Mouse (Mus musculus): ENCODE data around the gene Ydjc.
"Not testable (repeated sequence)": the region's sequence is repeated elsewhere in the genome, so short reads cannot be mapped to it uniquely, and the experiment has no call there.

Gene Ydjc

DNA sequence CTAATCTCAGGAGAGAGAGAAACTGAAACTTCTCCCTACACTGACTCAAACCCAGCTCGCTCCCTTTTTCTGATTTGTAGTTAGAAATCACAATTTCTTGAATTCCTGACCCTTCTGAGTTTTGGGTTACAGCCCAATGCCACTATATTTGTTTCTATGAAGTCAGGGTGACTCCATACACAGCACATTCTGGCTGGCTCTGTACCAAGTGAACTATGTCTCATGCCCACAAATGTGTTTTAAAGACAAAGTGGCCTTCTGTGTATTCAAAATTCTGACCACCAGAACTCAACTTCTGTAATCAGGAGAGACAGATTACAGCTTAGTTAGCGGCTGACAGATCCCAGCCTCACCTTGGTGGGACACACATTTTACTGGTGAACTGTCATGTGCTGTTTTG is 9.9 kb downstream of the Ydjc start:
- DNase-seq: peak; percentile 27

DNA sequence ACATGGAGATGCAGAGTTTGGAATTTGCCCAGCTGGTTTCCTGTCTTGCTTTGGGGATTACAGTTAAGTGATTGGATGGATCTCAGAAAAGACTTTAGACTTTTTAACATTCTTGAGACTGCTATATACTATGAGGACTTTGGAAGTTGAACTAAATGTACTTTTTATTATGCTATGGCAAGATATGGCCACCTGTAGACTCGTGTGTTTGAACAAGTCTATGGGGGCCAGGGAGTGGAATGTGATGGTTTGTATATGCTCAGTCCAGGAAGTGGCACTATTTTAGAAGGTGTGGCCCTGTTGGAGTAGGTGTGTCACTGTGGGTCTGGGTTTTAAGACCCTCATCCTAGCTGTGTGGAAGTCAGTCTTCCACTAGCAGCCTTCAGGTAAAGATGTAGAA is 21.1 kb downstream of the Ydjc start:
- not testable (repeated sequence) for DNase-seq

DNA sequence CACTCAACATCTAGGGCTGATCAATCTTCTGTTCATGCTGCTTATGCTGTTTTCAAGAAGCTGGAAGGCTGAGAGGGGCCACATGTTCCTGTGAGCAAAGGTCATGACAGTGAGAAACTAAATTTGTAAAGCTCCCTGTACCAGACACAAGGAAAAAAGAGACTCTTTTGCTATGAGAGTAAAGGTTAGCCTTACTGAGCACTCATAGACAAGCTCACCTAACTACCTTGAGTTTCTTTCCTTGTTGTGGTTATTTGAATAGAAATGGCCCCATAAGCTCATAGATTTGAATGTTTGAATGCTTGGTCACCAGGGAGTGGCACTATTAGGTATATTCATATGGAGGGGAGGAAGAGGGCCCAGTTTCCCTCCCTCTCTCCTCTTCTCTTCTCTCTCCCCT is 22.8 kb downstream of the Ydjc start:
- DNase-seq: no peak

DNA sequence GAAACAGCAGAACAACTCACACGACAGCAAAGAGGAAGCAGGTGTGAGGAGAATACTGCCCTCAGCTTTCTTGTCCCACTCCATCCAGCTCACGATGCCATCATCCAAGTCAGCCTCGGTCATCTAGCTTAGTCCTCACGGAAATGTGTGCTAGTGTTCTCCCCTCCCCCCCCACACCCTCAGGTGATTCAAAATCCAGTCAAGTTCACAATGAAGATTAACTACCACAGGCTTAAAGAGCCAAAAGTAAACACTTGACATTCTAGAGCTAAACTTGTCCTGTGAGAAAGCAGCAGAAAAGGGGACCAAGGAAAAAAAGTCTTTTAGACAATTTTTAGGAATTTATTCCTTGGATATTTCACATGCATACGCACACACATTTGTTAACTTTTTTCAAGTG is 23.6 kb downstream of the Ydjc start:
- DNase-seq: no peak

DNA sequence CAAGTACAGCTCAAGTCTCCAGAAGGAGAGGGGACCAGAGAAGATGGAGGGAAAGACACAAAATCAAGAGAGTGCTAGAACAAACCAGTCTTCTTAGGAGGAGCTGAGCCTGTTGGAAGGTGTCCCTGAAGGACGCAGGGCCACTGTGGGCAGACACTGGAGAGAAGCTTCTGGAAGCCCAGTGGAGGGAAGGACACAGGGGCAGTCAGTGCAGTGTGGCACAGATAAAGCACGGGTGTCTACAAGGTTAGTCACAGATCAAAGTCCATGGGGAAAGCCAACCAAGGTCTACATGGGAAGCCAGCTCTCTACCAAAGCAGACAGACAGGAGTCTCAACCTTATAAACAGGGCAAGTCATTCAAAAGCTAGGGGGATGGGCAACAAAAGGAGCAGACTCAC is 31.3 kb downstream of the Ydjc start:
- DNase-seq: no peak

DNA sequence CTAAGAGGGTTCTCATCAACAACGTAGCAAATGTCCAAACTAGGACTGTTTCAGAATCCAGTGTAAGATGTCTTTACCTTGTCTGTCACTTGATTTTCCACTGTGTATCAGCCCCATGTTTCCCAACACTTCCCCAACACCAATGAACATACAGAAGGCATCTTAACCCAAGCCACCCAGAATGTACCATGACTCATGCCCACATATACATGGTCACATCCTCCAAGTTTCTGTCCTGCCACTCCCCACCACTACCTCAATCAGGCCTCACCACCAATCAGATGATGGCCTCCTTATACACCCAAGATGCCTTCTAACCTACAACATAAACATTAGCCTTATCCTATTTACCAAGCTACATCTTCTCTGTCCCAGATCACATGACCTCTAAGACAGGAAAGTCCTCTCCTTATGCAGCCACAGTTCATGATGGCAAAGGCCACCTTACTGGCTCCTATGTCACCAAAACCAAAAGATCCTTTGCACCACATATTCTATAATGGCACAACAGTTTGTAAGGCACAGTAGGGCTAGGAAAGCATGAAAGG is 33.3 kb downstream of the Ydjc start:
- no peak for DNase-seq

DNA sequence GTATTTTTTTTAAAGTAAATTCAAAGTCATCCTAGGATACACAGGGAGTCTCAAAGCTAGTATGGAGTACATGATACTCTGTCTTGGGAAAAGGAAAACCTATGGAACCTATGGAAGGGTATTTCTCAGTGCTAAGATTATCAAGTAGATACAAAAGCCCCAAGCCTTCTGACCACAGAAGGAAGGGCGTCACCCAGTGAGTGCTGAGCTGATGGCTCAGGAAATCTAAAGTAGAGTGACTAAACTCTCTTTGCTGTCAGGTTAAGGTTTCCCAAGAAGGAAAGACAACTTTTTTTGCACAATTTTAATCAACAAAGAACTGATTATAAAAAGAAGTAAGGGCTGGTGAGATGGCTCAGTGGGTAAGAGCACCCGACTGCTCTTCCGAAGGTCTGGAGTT is 35.3 kb downstream of the Ydjc start:
- no peak for DNase-seq

DNA sequence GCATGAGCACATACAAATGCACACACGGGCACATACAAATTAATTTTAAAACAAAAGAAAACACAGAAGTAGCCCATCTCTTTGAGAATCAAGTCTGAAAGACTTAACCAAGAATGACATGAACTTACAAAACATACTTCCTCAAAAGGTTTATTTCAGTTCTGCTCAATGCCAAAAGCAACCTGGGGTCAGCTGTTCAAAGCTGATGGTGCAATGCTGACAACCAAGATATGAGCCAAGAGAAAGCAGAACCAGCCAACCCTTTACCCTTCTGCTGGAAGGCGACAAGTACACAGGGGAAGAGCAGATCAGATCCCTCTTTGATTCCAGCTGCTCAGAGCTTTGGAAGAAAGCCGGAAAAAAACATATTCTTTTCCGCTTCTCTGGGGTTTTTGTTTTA is 37.0 kb downstream of the Ydjc start:
- DNase-seq: no peak

DNA sequence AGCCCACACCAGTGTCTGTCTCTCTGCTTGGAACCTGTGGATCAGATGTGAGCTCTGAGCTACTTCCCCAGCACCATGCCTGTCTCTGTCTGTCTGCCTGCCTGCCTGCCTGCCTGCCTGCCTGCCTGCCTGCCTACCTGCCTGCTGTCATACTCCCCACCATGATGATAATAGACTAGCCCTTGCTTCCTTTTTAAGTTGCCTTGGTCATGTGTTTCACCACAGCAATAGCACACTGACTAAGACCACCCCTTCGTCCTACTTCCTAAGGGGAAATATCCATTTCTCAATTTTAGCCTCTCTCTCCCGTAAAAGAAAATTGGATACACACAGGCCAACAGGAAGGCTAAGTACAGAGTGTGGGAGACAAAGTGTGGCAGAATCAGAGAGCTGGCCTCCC is 37.7 kb downstream of the Ydjc start:
- no peak for DNase-seq

DNA sequence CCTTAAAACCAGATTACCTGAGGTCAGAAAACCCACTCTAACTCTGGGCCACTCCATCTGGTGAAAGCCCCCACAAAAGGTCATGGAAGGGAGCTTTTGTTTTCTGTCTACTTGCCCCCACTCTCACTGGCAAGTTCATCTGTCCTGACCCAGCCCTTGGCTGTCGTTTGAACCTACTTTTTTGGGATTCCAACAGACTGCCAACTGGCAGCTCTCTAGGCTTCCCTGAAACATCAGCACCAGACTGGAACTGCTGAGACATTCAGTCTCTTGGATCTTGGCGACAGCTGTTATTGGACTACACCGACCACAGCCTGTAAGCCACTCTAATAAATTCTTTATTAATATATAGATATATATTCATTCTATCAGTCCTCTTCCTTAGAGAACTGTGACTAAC is 38.6 kb downstream of the Ydjc start:
- no peak for DNase-seq

DNA sequence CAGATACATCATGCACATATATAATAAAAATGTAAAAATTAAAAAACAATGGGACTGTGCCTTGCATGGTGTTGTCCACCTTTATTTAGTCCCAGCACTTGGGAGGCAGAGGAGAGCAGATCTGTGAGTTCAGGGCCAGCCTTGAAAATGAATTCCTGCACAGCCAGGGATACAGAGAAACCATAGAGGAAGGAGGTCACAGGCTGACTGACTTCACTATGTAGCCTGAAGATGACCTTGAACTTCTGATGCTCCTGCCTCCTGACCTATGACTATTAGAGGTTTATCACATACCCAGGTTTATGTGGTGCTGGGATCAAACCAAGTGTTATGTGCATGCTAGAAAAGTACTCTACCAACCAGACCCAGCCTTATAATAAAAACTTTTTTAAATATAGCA is 41.1 kb downstream of the Ydjc start:
- no peak for DNase-seq

DNA sequence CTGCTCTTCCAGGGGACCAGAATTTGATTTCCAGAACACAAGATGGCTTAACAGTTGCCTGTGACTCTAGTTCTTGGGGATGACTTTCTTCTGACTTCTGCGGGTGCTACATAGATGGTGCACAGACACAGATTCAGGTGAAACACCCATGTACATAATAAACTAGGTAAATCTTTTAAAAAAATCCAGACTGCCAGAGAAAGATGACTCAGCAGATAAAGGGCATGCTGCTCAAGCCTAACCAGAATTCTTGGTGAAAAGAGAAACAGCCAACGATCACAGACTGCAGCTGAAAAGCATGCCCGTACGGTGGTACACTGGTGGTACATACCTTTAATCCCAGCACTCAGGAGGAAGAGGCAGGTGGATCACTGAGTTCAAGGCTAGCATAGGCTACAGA is 49.4 kb downstream of the Ydjc start:
- no peak for DNase-seq

DNA sequence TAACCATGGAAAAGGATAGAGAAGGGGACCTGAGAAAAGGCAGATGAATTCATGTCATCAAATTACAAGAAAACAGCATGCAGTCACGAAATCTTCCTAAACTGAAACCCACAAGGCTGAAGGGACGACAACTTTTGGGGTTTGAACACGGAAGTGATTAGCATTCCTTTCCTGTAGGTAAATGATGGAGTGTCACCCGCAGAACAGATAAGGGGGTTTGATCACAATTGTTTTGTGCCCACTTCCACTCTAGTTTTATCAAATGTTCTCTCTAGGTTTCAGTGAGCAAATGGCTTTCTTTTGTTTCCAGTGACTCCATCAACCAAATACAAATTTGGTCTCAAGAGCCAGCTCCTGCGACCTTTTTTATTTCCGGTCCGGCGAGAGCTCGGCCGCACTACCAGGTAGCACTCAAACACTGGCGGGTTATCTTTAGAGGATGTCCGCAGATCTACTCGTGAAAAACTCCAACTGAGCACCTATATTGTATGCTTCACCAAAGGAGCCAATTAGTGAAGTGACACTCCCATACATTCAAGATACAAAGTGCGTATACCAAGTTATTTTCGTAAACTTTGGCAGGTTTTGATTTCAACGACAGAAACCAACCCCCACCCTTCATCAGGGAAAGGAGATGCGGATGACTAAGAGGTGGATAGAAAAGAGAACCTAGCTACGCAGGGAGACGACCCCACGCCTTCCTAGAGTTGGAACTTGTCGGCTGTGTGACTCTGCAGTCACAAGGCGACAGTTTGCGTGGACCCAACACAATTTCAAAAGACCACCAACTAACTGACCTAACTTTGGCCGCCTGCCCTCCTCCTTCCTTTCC is 55.9 kb downstream of the Ydjc start:
- no peak for DNase-seq

DNA sequence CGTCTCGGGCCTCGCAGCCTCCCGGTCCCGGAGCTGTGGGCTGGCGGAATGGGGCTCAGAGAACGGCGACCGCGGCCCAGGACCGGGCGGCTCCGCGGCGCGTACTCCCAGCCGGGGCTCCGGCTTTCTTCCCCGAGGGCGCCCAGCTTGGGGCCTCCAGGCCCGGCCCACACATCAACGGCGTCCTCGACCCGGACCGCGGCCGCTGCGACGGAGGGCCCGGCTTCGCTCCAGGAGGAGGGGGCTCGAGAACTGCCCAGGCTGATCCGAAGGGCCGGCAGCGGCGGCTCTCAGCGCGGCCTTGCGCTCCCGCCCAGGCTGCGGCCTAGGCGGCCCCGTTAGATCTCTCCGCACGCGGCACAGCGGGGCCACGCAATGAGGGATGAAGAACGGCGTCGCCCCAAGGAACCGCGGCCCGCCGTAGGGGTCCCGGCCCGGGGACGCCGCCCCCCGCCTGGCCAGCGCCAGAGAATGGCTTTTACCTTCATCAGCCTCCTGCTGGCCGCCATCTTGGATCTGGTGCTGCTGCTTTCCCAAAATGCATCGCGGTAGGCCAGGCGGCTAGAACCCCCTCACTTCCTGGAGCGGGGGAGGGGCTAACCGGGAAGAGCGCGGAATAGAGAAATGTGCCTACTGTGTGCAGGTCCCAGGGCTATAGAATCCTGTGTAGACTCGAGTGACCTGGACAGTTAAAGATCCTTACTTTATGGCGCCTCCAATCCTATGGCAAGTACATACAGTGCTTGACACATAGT is 56.7 kb downstream of the Ydjc start:
- peak; percentile 91 for DNase-seq

DNA sequence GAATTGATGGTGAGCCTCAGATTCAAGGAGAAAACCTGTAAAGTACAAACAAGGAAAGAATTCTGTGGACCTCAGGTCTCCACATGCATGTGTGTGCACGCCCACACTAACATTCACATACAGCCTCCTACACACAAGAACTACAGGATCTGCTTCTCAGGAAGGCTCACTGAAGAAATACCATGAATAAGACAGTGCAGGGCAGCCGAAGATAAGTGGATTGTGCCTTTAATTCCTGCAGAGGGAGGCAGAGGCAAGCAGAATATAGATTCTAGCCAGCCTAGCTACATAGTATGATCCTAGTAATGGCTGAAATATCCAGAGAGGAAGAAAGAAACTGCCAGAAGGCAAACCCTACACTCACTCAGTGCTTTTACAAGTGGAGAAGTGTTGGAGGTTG is 57.6 kb downstream of the Ydjc start:
- DNase-seq: no peak

DNA sequence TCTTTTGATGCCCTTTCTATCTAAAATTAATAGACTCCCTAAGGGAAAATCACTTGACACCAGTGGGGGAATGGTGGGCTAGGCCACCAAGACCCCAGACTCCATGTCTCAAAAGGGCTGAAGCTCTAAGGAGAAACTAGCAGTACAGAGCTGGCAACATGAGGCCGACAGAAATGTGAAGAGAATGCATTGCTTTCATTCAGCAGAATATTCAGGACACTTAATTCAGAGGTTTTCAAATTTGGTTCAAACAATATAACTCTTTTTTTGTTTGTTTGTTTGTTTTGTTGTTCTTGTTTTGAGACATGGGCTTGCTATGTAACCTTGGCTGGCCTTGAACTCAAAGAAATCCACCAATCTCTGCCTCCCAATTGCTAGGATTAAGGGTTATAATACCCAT is 58.1 kb downstream of the Ydjc start, which contains the start of gene Ube2l3:
Gene Ube2l3, minus strand, starts transcription at position 101 of the 400 bp plus-strand sequence.
- no peak for DNase-seq

DNA sequence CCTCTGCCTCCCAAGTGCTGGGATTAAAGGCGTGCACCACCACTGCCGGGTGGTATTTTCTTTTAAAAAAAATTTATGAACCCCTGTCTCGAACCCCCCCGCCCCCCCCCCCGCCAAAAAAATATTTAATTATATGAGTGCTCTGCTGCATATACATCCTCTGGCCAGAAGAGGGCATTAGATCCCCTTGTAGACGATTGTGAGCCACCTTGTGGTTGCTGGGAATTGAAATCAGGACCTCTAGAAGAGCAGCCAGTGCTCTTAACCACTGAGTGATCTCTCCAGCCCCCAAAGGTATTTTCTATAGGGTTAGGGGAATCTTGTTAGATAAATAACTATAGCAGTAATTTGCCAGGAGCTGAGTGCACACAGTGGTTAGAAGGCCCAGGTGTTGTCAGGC is 60.6 kb downstream of the Ydjc start:
- DNase-seq: peak; percentile 48

DNA sequence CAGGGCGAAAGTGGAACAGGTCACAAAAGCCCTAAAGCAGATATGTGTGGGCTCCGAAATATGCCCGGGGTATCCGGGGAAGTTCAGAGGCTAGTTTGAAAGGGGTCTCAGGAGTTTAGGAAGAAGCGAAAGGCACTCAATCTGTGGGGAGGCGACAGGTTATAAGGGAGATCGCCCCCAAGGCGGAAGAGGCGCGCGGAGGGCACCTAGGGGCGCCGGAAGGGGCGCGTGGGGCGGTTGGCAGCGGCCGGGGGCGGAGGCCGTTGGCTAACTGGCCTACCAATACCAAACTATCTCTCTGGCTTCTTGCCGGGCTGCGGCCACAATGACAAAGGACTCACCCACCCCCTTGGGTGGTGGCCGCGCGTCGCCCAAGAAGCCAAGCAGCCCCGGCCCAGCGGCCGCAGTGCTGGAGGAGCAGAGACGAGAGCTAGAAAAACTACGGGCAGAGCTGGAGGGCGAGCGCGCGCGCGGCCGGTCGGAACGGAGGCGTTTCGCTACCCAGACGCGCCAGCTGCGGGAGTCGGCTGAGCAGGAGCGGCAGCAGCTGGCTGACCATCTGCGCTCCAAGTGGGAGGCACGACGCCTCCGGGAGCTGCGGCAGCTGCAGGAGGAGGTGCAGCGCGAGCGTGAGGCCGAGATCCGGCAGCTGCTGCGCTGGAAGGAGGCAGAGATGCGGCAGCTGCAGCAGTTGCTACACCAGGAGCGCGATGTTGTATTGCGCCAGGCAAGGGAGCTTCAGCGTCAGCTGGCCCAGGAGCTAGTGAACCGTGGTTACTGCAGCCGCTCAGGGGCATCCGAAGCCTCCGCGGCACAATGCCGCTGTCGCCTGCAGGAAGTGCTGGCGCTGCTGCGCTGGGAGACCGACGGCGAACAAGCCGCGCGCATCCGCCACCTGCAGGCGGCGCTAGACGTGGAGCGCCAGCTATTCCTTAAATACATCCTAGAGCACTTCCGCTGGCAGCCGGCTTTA is 64.3 kb downstream of the Ydjc start, which contains the start of gene Rimbp3:
Gene Rimbp3, plus strand, starts transcription at position 215 of the 973 bp plus-strand sequence.
- peak; percentile 89 for DNase-seq

DNA sequence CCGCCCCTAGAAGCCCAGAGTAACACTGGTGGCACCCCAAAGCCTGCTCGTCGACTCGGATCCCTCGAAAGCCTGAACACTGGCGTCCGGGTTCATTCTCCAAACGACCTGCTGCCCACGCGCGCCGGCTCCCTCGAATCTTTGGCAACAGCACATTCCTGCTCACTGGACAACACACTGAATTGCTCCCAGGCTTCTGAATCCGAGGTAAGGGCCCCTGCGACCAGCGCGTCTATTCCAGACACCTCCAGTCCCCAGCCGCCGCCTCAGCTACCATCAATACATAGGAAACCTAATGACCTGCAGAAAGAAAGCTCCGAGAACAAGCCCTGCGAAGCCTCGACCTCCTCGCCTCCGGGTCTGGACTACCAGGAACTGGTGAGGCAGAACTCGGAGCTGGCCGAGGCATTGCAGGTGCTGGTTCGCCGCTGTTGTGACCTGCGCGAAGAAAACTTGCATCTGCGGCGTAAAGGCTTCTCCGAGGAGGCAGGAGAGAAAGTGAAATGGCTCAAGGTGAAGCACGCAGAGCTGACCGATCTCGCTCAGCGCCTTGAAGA is 65.1 kb downstream of the Ydjc start:
- no peak for DNase-seq
